Mouse (Mus musculus) erythroblast, embryonic 14.5 days (primary cell): ENCODE measurements around the gene Kmt2b.

Experiments used
- GATA1 ChIP-seq: IDR thresholded peaks from 2 replicates; pipeline ENCODE4 v1.6.1; 2012; ENCODE audit warnings: low read length, inconsistent platforms, mixed read lengths
- TAL1 ChIP-seq: IDR thresholded peaks from 3 replicates; pipeline ENCODE4 v1.6.1; 2012; ENCODE audit warnings: low read length, inconsistent platforms, mixed read lengths

DNA sequence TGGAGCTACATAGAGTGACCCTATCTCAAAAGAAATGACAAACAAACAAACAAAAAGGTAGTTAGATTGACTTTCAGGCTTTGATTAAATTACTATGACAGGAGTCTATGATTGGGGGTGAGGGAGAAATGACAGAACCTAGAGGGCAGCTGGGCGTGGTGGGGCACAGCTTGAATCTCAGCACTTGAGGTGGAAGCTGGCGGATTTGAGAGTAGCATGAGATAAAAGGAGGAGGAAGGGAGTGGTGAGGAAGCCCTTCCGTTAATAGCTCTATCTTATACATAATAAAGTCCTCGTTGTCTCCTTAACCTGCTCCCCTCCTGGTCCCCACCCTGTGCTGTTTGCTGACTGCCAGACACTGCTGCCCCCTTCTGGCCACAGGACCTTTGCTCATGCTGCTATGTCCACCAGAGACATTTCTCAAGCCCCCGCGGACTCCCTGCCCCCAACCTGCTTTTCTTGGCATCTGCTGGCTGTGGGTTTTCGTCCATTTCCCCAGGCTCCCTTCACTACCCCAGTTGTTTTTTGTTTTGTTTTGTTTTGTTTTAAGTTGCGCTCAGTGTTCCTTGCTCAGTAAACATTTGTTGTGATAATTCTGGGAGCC lies 19.3 kb upstream of the Kmt2b start:
- TF ChIP-seq TAL1, result no peak
- no peak for TF ChIP-seq GATA1
